Mouse (Mus musculus): ENCODE measurements around the gene Sf3a1. TPM values are rescaled to one million over a fixed set of nuclear protein-coding genes. Genes with fewer than 3 reads are reported as not detected.

Gene Sf3a1
- total RNA-seq, 2 experiments from 2014 or later = 63.8 to 67.4 TPM

- TF ChIP-seq CTCF (IDR thresholded peaks at IDR 0.05) = no peak
- H3K4me3 ChIP-seq = no peak overlapping the region
- intact Hi-C loops (cut with DNase I) = no loop called here
- DNase-seq (ENCODE audit: extremely low spot score in 1 of 2, low spot score in 2 of 2) = no peak
- H3K27ac ChIP-seq = no peak overlapping the region
These were observed 62.1 kb downstream of the Sf3a1 start for GRCm38 (mm10) chr11:4222046-4222950.

- H3K4me3 ChIP-seq = no peak overlapping the region
- TF ChIP-seq CTCF (IDR thresholded peaks at IDR 0.05) = no peak
- intact Hi-C loops (cut with DNase I) = no loop called here
- DNase-seq (ENCODE audit: extremely low spot score in 1 of 2, low spot score in 2 of 2) = no peak
- H3K27ac ChIP-seq = no peak overlapping the region
These were observed 63.4 kb downstream of the Sf3a1 start for GRCm38 (mm10) chr11:4223393-4224188.

- DNase-seq (ENCODE audit: extremely low spot score in 1 of 2, low spot score in 2 of 2) = no peak
- no peak overlapping the region for H3K27ac ChIP-seq
- intact Hi-C loops (cut with DNase I) = no loop called here
- no peak for TF ChIP-seq CTCF (IDR thresholded peaks at IDR 0.05)
- no peak overlapping the region for H3K4me3 ChIP-seq
These were observed 64.1 kb downstream of the Sf3a1 start for GRCm38 (mm10) chr11:4224223-4224622.

DNA sequence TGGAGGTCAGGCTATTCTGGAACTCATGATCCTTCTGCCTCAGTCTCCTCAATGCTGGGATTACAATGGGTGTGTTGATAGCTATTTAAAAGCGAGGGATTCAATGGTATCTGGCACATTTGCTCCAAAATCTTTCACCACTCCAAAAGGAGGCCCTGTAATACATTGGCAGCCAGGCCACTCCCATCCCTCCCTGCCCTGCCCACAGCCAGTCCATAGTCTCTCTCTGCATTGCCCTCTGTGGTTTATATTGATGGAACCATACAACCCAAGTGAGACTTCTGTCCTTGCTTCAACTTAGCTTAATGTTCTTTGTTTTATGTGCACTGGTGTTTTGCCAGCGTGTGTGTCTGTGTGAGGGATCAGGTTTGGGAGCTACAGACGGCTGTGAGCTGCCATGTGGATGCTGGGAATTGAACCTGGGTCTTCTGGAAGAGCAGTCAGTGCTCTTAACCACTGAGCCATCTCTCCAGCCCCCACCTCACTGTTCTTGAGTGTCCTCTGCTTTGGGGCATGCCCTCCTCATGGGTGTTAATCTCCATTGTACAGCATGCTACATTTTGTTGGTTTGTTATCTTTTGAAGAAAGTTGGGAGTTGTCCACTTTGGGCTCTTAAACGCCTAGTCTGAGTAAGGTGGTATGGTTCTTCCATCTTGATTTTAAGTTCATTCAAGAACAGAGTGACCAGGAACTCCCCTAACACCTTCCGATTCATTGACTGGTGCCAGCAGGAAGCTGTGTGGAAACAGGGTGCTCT is 66.6 kb downstream of the Sf3a1 start:
- intact Hi-C loops (cut with DNase I) = no loop called here
- no peak overlapping the region for H3K4me3 ChIP-seq
- TF ChIP-seq CTCF (IDR thresholded peaks at IDR 0.05) = no peak
- H3K27ac ChIP-seq = no peak overlapping the region
- DNase-seq (ENCODE audit: extremely low spot score in 1 of 2, low spot score in 2 of 2) = no peak

GRCm38 (mm10) chr11:4228463-4228862 is 68.3 kb downstream of the Sf3a1 start:
- Histone ChIP-seq H3K4me3 (no peak overlapping the region), H3K27ac (no peak overlapping the region)
- no peak for TF ChIP-seq CTCF (IDR thresholded peaks at IDR 0.05)
- no peak for DNase-seq (ENCODE audit: extremely low spot score in 1 of 2, low spot score in 2 of 2)
- intact Hi-C loops (cut with DNase I) = no loop called here

DNA sequence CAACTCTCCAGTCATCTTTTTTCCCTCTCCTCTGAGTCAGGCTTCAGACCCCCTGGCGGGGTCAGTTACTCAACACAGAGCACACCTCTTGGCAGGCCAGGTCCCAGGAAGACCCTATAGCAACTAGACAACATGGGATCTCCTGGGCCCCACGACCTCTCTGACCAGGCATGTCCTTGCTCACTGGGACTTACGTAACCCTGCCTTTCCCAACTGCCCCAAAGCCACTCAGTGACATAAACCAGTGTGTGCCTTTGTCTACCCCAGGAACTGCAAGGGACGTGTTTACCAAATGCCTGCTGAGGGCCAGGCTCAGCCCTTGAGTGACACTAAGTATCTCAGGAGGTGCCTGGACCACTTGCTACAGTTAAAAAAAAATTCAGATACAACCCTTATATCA is 69.7 kb downstream of the Sf3a1 start:
- no peak for DNase-seq (ENCODE audit: extremely low spot score in 1 of 2, low spot score in 2 of 2)
- no peak for TF ChIP-seq CTCF (IDR thresholded peaks at IDR 0.05)
- intact Hi-C loops (cut with DNase I) = no loop called here
- Histone ChIP-seq H3K27ac (no peak overlapping the region), H3K4me3 (no peak overlapping the region)

- DNase-seq (ENCODE audit: extremely low spot score in 1 of 2, low spot score in 2 of 2) = no peak
- no peak overlapping the region for H3K27ac ChIP-seq
- intact Hi-C loops (cut with DNase I) = no loop called here
- no peak for TF ChIP-seq CTCF (IDR thresholded peaks at IDR 0.05)
- H3K4me3 ChIP-seq = no peak overlapping the region
These were observed 71.3 kb downstream of the Sf3a1 start for GRCm38 (mm10) chr11:4231435-4231834.

Small RNA genes within 50 kb of the gene (microRNA-seq; reads per million reads assigned to microRNA genes)
- gene Mir3060 = 1.5 to 3.6 reads per million in 2 experiments

Other genes starting within 250 kb of the Sf3a1 start
- gene Slc35e4, start 245.7 kb upstream of the Sf3a1 start, total RNA-seq (2021) = 10 to 100 TPM; 19.1 to 20.9 TPM
- gene Tcn2, start 228.2 kb upstream of the Sf3a1 start, total RNA-seq (2021) = 10 to 100 TPM; 17.1 to 20.7 TPM
- 10 to 100 TPM; 29.1 to 40.2 TPM for gene Pes1, start 196.4 kb upstream of the Sf3a1 start, total RNA-seq (2021)
- under 1 TPM in 1 of 2 experiments, not detected in 1; 0.29 TPM for gene 4930556J24Rik, start 183.6 kb upstream of the Sf3a1 start, total RNA-seq (2021)
- gene Gal3st1, start 176.7 kb upstream of the Sf3a1 start, total RNA-seq (2021) = 1 to 10 TPM; 9.8 to 9.9 TPM
- gene Sec14l4, start 128.9 kb upstream of the Sf3a1 start, total RNA-seq (2021) = not detected
- gene Sec14l3, start 95.5 kb upstream of the Sf3a1 start, total RNA-seq (2021) = 1 to 10 TPM; 1.3 to 1.4 TPM
- gene Mtfp1, start 64.9 kb upstream of the Sf3a1 start, total RNA-seq (2021) = 100 to 1,000 TPM in 1 of 2 experiments, 10 to 100 TPM in 1; 91.0 to 101 TPM
- gene Sec14l2, start 36.9 kb upstream of the Sf3a1 start, total RNA-seq (2021) = 10 to 100 TPM; 37.7 to 45.2 TPM
- 10 to 100 TPM; 32.1 to 32.6 TPM for gene Rnf215, start 25.1 kb upstream of the Sf3a1 start, total RNA-seq (2021)
- gene Ccdc157, start 57 bp upstream of the Sf3a1 start, total RNA-seq (2021) = 10 to 100 TPM; 16.4 to 17.9 TPM
- gene Tbc1d10a, start 26.4 kb downstream of the Sf3a1 start, total RNA-seq (2021) = 10 to 100 TPM; 35.3 to 36.6 TPM
- 1 to 10 TPM; 3.9 to 4.2 TPM for gene Castor1, start 57.9 kb downstream of the Sf3a1 start, total RNA-seq (2021)
- not detected for gene Osm, start 76.1 kb downstream of the Sf3a1 start, total RNA-seq (2021)
- gene Lif, start 97.2 kb downstream of the Sf3a1 start, total RNA-seq (2021) = 1 to 10 TPM in 1 of 2 experiments, under 1 TPM in 1; 0.70 to 1.2 TPM

Data from left cerebral cortex, adult 2 months (tissue).